Mouse (Mus musculus) T-cell, adult 2 months (primary cell): ENCODE data around the gene Cdc14b.
A peak's percentile ranks its signal among the peaks of the same experiment; 100 is the strongest.
"Not testable (repeated sequence)": the region's sequence is repeated elsewhere in the genome, so short reads cannot be mapped to it uniquely, and the experiment has no call there.

ENCODE experiments used
- DNase-seq: peaks from one replicate; pipeline ENCODE4 v3.0.0; 2022; ENCODE audit warnings: low spot score

Cdc14b gene

GRCm38 (mm10) chr13:64273891-64274844 lies 922 bp downstream of the Cdc14b start:
- peak; percentile 55 for DNase-seq

DNA sequence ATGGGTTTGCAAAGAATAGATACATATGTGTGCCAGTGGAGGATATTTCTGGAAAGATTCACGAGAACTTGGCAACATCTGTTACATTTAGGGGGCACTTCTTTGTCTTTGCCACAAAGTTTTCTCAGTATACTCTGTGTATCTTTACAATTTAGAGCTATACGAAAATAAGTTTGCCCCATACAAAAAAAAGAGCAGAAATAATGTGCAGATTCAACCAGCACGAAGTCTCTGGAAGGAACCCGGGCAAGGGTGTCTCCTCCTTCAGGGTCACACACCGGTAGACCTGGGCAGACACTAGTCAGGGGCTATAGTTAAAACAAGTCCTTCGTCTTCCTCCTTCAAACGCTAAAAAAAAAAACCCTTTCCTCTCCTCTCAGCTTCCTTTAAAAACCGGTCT lies 1.7 kb downstream of the Cdc14b start:
- no peak for DNase-seq

DNA sequence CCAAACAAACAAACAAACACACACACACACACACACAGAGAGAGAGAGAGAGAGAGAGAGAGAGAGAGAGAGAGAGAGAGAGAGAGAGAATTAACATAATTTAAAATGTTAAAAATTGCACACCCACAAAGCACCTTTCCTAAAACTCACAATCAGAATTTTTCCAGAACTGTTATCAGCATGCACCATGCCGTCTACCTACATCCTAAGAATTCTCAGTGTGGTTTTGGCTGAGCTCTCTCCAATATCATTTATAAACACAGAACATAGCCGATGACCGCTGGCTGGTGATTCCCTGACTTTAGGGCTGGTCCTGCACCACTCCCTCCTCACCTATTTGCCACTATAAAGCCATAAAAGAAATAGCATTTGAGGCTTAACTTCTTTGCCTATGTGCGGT lies 6.7 kb downstream of the Cdc14b start:
- no peak for DNase-seq

GRCm38 (mm10) chr13:64267151-64267550 lies 7.9 kb downstream of the Cdc14b start:
- no peak for DNase-seq

DNA sequence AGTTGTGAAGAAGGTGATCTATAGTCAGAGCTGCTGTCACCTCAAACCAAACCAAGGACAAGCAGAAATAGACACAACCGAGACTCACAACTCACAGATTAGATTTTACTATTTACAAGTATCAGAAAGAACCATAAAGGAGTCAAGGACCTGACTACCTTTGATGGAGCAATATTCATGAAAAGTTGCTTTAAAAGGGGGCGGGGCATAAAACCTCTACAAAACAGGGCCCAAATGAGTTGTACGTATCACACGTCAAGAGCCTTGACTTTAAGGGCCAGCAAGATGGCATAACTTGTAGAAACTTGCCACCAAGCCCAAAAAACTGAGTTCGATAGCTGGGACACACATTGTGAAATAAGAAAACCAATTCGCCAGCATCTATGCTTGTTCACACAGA lies 10.5 kb downstream of the Cdc14b start:
- no peak for DNase-seq

GRCm38 (mm10) chr13:64259903-64260302 lies 15.2 kb downstream of the Cdc14b start:
- no peak for DNase-seq

DNA sequence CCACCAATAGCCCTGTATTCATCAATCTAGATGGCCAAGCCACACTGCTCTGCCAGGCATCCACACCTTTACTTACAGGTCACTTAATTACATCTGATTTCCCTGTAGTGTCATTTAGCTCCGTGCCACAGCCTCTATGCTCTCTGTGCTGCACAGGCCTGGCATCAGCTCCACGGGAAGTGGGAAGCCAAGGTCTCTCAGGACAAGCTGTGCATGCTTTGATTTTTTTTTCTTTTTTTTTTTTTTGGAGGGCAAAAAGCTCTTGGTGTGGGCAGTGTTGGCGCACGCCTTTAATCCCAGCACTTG lies 16.6 kb downstream of the Cdc14b start:
- DNase-seq: no peak

DNA sequence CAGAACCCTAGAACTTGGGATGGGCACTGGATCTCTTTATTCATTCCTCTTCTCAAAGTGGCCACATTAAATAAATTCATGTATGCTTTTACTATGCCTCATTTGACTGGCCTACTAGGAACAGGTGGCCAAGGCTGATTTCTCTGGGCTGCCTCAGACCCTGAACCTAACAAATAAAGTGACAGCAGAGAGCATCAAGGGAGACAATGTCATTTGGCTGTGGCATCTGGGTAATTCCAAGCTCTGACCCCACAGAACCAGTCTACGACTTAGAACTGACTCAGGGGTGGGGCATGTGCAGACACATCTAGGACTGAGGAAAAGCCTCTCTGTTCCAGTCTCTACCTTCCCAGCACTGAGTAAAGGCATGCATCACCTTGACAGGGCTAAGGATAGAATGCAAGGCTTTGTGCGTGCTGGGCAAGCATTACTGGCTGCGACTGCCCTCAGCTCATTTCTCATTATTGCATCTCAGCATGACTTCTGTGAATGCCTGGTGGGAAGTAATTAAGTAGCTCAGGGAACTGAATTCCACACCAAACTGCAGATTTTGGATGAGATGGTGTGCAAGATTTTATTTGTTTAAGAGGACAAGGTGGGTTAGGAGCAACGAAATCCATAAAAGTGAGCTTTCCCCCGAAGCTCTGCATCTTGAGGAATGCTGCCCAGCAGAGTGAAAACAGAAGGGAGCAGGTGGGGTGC lies 17.1 kb downstream of the Cdc14b start:
- DNase-seq: no peak

DNA sequence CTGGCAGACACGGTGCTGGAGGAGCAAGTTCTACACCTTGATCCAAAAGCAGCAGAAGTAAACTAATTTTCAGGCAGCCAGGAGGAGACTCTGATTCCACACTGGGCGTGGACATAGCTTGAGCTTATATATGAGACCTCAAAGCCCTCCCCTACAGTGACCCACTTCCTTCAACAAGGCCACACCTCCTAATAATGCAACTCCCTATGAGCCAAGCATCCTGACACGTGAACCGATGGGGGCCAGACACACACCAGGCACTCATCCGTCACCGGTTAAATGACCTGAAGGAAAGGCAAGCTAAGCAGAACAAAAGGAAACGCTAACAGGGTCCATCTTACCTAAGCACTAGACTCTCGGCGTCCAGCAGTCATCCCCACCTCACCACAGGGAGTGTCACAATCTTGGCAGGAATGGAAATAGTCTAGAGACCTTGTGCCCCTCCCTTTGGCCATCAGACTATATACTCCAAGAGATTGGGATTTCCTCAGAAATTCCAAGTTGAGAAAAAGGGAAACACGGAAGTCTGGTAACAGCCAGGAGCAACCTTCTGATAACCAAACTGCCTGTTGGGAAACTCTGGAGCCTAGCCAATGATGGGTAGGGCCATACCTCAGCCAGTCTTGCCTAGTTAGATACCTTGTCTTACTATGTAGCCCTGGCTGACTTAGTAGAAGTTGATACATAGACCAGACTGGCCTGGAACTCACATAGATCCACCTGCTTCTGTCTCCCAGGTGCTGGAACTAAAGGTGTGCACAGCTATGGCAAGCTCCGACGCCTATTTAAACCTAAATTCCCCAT lies 17.9 kb downstream of the Cdc14b start:
- DNase-seq: no peak

DNA sequence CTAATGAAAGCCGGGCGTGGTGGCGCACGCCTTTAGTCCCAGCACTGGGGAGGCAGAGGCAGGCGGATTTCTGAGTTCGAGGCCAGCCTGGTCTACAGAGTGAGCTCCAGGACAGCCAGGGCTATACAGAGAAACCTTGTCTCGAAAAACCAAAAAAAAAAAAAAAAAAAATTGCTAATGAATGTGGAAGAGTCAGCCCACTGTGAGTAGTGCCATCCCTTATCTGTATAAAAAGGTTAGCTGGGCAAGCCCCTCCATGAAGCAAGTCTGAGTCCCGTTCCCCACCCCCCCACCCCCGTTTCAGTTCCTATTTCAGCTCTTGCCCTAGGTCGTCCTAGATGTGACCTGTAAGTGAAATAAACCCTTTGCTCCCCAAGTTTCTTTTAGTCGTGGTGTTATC lies 20.9 kb downstream of the Cdc14b start:
- not testable (repeated sequence) for DNase-seq

GRCm38 (mm10) chr13:64253697-64254096 lies 21.4 kb downstream of the Cdc14b start:
- no peak for DNase-seq

DNA sequence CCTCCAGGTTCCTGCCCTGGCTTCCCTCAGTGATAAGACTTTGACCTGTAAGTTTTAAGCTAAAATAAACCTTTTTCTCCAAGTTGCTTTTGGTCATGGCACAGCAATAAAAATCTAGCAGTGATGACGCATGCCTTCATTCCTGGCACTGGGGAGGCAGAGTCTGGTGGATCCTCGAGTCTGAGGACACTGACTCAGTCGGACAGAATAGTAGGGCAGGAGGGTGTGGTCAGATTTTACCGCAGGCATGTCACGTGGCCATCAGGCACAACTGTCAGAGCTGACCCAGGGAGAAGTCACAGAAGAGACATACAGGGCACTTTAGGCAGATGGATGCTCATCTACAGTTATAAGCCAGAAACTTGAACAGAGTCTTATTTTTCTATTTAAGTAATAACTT lies 22.9 kb downstream of the Cdc14b start:
- no peak for DNase-seq

DNA sequence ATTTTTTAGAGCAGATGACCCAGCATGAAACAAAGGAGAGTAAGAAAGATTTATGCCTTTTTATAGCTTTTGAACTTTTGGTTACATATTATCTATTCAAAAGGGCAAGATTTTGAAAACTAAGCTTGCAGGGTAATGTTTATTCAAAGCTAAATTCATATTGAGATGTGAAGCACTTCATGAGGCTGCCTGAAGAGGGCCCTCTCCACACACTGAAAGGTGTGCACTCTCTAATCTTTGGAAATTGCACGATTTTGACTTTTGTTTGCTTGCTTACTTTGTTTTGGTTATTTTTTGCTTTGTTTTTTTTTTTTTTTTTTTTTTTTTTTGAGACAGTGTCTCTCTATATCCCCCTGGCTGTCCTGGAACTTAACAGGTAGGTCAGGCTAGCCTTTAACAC lies 24.7 kb downstream of the Cdc14b start:
- DNase-seq: peak; percentile 62

GRCm38 (mm10) chr13:64248775-64249524 lies 26.1 kb downstream of the Cdc14b start:
- peak; percentile 87 for DNase-seq

GRCm38 (mm10) chr13:64248161-64248774 lies 26.8 kb downstream of the Cdc14b start:
- peak; percentile 64 for DNase-seq

DNA sequence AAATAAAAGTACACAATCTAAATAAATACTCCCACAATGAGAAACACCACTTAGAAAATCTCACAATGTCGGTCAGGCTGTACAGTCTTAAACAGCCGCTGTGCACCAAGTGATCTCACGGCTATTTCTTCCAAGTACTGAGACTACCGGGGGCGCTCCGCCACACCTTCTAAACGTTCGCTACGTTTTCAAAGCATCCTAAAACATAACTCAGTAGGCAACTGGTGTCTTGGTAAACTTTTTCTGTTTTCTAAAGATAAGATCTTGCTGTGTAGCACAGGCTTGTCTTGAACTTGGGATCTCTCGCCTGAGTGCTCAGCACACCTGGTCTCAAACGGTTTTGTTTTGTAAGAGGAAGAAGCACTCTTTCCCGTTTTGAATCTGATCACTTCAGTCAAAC lies 29.0 kb downstream of the Cdc14b start:
- no peak for DNase-seq

GRCm38 (mm10) chr13:64244685-64245261 lies 30.3 kb downstream of the Cdc14b start:
- no peak for DNase-seq

DNA sequence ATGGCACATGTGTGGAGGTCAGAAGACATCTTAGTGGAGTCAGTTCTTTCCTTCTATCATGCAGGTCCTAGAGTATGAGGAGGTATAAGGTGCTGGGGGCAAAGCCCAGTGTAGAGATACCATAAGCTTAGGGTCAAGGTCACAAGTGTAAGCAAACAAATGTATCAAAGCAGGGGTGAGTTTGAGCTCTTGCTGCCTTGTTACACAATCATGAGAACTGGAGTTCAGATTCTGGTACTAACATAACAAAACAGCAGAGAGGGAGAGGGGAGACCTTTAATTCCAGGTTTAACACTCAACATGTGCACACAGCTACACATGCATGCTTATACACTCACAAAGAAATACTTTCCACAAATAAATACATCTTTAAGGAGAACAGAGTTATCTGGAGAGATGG lies 32.4 kb downstream of the Cdc14b start:
- DNase-seq: no peak

- no peak for DNase-seq
Observed at GRCm38 (mm10) chr13:64240626-64241025, 34.5 kb downstream of the Cdc14b start.

DNA sequence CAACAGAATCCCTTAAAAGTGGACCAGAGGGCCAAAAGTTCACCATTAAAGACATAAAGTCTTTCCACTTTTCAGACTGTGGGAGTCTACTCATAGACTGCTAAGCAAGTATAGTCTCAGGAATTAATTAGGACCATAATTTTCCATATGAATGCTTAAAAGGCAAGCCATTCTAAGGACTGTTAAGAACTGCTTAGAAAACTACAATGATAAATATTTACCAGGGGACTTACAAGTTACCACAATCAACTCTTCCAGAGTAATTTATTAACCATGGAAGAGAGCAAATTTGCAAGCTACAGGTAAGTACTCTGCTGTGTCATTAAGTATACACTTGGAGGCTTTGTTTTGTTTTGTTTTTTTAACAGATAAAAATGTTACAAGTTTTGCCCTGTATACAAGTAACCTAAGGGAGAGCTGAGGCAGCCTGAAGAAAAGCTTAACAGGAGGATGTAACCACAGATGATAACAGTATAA lies 37.4 kb downstream of the Cdc14b start:
- DNase-seq: no peak
